Mouse (Mus musculus): ENCODE measurements at regions not wholly inside any gene's neighbourhood (a gene's known extent, or its start where the extent isn't known, plus 50 kb on each side); places are given as distances from the start of the nearest gene placed in this dataset.

DNA sequence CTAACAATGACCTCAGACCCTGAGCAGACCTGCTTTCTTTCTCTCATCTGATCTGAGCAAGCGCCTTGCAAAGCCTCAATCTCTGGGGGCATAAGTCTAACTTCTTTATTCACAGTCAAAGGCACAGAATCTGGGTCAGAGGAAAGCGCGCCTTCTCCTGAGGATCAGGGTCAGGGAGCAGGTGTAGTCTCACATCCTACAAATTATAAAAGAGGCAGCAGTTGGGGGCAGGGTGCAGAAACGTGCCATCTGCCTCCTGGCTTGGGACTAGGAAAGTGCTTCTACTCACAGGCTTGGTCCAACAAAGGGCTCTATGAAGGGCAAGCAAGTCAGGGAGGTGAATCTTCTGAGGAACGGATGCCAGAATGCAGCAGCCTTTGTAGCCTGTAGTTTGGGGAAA lies 194.3 kb upstream of the Nlrp1b start:
- TF ChIP-seq POLR2A (IDR thresholded peaks at IDR 0.05; ENCODE audit: extremely low read depth, insufficient read depth, low read length) = no peak
- no peak for TF ChIP-seq CTCF (IDR thresholded peaks at IDR 0.05; ENCODE audit: low read depth, low read length)

All from liver, adult 2 months (tissue).